Mouse (Mus musculus) NIH3T3 (cell line): ENCODE measurements around the gene L2hgdh.

Experiments used
- DNase-seq: peaks from one replicate; pipeline ENCODE4 v3.0.0-alpha.2; 2012; ENCODE audit warnings: low read depth

The L2hgdh gene

DNA sequence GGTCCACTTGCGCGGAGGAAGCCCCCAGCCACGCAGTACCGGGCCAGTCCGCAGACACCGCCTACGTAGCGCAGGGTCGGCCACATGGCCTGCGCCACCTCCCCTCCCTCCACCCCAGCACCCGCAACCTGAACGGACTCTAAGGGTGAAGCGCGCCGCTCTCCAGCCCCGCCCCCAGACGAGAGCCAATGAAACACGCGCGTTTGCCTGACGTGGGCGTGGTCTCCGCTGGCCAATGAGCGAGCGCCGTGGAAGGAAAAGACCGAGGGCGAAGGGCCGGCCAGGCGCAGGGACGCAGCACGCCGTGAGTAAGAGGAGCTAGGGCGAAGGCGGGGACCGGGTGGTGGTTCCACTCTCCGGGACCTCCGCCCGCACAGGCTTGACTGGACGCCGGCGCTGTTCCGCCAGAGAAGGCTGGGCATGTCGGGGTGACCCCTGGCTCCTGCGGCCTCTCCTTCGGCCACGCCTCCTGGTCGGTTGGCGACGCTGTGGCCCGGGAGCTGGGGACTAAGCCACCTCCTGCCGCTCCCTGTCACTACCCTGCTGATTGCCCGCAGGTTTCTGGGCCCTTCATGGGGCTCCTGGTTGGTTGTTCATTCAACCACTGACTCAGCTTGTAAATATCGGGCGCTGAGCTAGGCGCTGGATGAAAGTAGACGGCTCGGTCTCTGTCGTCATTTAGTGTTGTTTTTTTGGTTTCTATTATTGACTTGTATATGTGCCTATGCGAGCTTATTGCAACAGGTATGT, at the start of gene L2hgdh, which contains the start of gene Atp5s:
Gene L2hgdh (minus strand): TSS at position 163 of the 750 bp plus-strand sequence.
Gene Atp5s (plus strand): TSS at position 240 of the 750 bp plus-strand sequence.
- DNase-seq, result peak; percentile 98

DNA sequence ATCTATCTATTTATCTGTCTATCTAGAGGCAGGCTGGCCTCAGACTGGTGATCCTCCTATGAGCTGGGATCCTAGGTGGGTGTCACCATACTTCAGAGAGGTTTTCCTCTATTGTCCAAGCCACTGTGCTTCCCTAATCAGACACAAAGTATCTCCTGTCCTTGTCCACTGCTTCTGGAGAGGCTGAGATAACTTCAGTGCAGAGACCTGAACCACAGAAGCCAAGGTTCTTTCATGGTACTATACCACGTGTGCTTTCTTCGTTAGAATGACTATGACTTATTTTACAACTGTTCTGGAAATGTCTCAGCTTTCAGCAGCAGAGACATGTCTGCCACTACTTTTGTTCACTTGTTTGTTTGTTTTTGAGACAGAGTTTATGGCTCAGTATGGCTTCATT, 44.2 kb upstream of the L2hgdh start:
- no peak for DNase-seq

DNA sequence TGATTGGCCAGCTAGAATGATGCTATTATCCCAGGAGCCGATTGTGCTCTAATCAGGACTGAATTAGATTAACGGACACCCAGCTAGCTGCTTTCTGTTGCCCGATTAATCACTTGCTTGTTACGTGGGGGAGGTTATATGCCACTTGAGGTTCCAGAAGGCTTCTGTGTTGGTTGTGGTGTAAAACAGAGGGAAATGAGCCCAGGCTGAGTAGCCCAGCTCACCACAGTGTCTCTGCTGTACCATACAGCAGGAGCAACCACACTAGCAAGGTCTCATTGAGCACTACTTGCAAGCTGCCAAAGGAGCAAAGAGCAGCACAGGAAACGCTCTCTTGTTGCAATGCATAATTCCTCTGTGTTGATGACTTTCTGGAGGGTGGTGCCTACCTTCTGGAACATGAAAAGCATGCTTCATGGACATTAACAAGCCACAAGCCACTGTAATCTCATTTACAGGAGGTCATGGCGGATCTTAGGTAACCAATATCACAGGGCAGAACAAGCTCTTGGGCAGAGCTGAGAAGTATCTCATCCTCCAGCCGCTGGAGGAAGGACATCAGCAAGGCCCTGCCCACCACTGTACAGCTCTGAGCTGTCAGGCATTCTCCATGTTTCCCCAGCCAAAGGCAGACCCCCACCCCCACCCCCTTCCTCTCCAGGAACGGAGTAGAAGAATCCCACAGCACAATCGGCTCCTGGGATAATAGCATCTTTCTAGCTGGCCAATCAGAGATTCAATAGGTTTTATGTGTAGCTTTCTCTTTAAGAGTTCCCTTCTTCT, 43.0 kb upstream of the L2hgdh start:
- no peak for DNase-seq

DNA sequence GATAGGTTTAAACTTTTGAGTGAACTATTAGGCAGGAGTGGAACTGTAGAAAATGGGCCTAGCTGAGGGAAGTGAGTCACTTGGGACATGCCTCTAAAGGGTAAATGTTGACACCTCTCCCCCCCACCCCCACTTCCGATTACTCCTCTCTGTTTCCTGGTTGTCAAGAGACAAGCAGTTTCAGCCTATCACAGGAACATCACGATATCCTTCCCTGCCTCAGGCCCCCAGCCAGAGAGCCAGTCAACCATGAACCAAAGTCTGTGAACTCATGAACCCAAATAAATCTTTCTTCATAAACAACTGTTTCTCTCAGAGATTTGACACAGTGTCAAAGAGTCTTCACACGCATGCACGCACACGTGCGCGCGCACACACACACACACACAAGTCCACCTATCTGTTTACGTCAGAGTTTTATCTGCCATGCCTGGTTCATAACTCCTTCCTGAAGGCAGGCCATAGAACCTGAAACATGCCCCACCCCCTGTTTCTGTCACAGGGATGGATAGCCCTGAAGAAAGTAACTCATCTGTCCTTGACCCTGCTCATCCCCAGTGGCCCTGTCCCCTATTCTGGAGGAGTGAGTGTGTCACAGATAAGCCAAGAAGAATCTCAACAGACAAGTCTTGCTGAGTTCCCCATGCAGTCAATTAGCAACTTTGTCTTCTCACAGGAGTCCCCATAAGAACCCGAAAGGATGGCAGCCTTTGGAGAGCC, 41.7 kb upstream of the L2hgdh start:
- no peak for DNase-seq

DNA sequence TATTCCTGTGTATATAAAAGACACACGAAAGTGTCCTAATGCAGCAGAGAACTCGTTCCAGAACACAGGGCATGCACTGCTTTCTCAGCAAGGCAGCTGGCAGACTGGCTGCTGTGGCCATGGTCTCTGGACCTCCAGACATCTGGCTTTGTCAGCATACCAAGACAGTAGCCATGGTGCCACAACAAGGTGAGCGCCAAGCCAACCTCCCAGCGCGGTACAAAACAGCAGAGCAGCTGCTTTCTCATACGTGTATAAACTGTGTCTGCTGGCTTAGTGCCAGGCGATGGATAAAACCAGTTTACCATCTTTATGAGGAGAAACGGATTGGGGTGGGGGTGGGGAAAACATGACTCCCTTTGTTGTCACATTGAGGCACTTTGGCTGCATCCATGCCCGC, 40.9 kb upstream of the L2hgdh start:
- DNase-seq, result no peak

DNA sequence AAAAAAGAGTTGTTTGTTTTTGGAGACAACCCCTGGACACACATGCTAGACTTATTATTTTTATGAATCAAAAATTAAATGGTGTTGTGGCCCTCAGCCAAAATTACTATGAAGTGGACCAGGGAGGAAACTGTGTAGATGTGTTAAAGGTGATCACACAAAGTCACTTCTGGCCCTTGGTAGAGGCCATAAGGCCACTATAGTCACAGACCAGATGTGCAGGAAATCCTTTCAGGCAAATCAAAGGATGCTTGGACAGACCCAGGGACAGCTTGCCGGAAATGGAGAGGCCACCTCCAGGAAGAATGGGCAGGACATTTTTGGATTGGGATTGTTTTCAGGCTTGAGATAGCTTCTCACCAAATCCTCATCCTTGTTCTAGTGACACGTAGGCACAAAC, 36.9 kb upstream of the L2hgdh start:
- DNase-seq, result no peak

DNA sequence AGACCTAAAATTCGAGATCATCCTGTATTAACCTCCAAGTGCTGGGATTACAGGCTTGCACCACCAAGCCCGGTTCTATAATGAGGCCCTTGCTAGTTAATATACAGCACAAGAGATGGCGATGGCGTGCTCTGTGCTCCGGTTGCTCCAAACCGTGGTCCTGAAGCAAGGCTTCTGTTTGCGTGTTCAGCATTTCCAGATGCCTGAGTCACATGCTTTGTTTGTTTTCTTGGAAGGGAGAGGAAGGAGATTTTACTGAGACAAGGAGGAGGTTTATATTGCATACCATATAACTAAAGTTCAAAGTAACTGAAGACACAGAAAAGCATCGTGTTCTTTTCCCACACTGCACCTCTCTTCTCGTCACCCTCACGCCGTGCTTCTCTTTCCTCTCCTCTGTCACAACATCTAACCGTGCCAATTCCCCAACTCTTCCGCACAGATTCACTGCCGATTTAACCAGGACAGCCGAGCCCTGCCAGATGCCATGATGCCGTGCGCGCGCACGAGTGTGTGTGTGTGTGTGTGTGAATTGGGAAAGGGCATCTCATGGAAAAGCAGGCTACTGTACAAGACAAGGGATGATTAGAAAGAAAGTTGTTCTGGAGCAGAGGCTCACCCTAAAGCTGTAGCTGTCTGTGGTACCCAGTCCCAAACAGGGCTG, 36.2 kb upstream of the L2hgdh start:
- no peak for DNase-seq

DNA sequence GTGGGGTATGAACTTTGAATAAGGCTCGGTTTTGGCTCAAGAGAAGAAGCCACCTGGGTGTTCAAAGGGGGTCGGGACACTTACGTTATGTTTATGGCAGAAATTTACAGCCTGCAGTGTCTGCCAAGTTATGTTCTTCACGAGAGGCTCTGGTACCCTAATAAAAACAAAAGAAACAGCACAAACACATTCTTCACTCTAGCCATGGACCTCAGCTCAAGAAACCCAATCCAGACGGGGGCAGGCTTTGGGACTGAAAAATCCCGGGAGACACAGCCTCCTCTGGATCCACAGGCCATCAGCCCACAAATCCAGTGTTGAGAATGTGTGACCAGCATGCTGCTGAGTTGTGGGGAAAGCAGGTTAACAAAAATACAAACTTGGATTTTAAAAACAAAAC, 35.3 kb upstream of the L2hgdh start:
- DNase-seq, result no peak

DNA sequence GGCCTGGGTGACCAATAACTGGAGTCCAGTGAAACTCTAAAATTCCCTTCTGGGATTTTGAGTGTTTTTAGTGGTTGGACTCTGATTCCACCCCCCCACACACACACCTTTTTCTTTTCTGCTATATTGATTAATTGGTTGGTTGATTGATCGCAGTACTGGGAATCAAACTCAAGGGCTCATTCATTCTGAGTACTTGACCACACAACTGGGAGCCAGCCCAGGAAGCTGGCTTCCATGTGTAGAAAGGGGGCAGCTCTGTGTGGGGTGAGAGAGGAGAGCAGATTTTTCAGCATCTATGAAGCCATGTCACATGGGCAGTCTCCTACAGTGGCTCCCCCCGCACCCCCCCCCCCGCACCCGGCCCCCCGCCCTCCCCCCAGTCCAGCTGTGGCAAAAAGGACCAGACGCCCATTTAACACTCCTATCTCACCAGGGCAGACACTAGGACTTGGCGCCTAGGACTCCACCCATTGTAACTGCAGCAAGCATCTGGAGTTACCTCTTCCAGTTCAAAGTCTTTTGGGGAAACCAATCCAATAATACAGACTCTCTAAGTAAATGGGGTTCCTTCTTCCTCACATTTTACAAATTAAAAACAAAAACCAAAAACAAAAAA, 34.7 kb upstream of the L2hgdh start:
- DNase-seq, result no peak

DNA sequence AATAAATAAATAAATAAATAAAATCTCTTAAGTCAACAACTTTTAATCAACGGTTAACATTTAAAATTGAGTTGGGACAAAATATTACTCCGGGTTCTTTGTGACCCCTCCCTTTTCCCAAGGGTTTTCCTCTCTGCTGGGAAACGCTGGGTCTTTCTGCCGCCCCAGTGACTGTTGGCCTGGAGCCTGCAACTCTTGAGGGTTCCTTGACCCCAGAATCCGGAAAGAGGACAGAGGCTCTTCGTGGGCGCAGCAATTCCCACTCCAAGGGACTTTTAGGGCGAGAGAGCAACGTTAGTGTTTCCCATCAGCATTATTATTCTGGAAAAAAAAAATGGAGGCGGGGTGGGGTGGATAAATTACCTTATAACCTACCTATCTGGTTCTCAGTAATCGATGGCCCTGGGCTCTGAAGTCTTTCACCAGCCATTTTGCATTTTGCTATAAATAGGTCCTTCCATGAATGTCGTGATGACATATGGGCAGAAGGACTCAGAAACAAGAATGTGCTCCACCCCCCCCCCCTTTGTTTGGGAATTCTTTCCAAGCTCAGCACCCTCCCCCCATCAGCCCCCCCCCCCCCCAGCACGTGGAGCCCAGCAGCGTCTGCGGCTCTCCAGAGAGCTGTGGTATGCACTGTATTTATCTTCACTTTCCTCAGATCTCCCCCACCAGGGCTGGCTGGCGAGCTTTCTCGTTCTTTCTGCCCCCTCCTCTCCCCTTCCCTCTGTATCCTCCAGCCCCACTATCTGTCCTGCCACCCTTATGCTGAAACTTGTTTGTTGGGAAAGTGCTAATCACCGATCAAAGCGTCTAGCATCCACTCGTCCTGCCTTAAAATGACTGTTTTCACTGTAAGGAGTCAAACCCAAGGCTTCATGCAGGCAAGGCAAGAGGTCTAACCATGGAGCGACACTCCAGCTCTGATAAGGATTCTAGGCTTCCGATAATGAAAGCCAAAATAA, 33.8 kb upstream of the L2hgdh start:
- peak; percentile 57 for DNase-seq

DNA sequence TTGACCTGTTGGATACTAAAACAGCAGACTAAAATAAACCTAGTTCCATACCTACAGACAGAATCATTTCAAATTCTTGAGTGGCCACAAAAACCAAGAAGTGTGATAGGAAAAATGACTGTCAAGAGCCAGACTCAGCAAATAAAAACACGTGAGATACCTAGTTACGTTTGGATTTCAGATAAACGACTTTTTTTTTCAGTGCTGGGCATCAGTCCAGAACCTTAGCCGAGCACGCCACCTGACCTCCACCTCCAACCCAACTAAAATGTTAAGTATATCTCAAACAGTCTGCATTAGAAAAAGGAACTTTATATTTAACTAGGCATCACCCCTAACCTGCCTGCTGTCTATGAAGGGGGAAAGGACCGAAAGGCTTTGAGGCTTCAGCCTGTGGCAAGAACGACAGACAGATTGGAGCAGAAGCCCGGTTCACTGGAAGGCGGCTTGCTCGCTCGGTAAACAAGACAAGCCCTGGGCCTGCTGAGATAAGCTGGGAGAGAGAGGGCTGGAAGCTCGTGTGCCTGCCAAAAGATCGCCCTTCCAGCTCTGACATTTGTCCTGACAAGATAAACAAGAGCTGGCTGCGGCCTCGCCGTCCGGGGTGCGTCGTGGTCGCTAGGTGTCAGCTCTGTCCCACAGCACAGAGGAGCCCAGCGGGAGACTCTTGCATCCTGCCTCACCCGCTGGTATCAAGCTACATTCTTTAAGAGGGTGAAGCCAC, 32.9 kb upstream of the L2hgdh start:
- DNase-seq, result peak; percentile 62

DNA sequence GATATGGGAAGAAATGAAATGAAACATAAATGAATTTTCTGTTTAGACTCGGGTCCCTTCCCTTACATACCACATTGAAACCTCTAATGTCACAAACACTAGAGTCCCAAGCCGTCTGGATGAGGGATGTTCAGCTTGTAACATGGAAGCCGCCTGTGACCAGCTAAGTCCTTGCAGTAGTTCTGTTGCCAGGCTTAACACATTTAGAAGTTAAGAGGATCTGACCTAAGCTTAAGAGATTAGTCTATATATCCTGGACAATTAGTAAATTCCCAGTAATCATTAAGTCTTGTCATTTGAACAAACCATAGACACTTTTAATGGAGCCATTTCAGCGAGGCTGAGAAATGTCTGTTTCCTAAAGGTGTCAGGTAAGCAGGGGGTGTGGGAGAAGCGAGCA, 31.3 kb upstream of the L2hgdh start:
- no peak for DNase-seq

DNA sequence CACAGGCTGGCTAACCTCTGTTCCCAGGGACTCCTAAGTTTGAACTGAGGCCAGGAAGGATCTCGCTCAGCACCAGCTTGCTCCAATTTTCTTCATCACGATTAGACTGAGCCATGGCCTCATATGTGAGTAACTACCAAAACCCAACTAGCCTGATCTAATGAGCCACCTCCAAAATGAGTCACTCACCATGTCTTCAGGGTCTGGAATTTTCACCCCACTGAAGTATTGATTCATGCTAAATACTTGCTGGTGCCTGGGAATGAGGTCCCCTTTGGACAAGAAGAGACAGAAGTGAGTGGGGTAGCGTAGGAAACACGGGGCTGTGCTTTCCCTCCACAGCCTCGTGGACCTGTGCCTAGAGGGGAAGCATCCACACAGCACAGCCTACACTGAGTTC, 29.3 kb upstream of the L2hgdh start:
- peak; percentile 67 for DNase-seq

DNA sequence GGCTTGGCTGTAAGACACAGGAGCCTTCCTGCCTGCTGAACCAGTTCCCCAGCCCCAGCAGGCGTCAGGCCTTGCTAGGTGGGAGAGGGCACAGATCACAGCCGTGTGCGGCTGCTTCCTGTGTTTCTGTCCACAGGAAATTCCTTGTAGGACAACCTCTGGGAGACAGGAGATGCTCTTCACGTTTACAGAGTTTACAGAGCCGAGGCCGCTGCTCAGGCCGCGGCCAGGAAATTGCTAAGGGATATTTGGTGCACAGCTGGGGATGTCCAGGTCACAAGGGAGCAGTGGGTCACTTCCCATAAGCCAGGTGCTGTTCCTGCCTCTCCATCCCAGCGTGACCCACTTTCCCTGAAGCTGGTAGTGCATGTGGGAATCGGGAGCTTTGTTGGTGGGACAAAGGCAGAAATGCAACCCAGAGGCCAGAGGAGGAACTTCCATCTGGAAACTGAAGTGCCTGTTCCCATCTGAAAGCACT, 27.2 kb upstream of the L2hgdh start:
- no peak for DNase-seq

DNA sequence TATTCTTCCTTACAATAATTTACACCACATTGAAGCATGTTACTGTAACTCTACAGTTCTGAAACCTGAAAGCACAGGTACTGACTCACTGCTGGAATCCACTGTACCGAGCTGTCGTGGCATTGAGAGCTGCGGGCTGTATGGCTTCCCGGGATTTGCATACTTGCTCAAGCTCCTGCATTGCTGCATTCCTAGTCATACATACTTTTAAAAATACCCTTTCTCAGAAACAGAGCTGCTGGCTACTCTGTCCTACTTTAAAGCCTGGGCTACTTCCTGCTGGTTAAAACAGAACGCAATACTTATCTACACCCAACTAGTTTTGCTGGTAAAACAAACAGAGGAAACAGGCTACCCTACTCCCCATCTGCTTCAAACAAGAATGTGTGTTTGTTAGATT, 19.5 kb upstream of the L2hgdh start:
- peak; percentile 65 for DNase-seq

DNA sequence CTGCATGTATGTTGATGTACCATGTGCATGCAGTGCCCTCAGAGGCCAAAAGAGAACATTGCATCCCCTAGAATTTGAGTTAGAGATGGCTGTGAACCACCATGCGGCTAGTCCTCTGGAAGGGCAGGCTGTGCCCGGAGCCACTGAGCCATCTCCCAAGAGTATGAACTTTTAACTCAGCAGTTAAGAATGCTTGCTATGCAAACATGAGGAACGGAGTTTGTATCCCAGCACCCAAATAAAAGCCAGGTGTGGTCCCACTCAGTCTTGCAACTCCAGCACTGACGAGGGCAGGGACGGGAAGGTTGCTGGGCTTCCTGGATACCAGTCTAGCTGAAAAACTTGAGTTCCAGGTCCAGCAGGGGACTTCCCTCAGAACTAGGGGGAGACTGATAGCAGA, 17.3 kb upstream of the L2hgdh start:
- DNase-seq, result no peak

DNA sequence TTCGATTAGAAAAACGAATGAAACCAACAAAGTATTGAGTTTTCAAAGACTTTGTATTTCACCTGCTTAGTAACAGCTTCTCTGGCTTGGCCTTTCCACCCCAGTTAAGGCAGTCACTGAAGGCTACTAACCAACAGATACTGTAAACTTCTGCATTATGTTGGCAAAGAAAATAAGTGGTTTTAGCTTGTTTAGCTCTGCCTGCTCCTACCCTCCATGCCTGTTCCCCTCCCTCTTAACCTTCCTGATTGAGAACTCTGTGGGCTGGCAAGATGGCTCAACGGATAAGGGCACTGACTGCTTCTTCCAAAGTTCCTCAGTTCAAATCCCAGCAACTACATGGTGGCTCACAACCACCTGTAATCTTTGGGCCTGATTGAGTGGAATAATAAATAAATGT, 9.2 kb upstream of the L2hgdh start:
- DNase-seq, result no peak

DNA sequence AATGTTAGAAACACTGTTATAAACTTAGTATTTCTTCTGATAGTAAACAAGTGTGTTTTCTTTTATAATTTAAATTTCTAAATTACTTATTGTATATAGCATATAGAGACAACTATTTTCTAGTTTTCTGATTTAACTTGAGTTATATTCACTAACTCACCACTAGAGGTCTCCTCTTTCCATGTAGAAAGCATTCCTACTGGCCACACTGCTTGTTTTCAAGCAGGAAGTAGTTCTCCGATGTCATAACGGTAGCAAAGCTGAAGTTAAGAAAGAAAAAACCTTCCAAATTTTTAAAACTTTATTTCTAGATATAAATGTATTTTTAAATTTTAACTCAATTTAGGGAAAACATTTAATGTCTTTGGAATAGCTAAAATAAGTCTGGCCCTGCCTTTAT, 8.8 kb upstream of the L2hgdh start:
- peak; percentile 75 for DNase-seq

DNA sequence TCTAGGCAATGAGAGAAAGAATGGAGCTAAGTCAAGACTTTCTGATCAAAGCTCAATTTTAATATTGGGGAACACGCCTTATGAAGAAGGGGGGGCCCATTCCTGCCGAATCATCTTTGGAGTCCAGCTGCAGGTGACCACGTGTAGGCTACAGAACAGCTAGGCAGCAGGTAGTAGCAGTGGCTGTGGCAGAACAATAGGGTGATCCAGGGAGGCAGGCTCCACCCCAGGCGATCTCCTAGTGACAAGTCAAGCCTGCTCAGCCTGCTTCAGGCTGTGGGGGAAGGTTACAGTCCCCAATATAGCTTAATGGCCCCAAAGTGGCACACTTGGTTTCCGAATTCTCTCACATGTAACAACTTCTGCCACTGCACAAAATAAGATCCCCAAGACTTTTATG, 7.5 kb upstream of the L2hgdh start:
- no peak for DNase-seq

DNA sequence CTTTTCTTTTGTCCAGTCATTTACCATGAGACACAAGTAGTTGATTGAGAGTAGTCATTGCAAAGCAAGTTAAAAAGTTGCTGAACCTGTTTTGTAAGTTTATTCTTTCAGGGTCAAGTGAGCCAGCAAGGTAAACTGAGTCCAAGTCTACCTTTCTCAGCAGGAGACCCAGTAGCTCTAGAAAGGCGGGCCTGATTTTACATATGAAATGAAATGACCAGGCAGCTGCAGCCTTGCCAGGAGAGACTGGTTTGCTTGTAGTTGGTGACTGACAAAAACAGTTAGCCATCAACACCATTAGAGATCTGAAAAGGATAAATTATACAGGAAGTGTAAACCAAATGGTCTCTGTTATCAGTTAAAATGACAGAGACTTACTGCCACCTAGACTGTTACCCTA, 5.6 kb upstream of the L2hgdh start:
- no peak for DNase-seq
